Mouse (Mus musculus) MEL (cell line): ENCODE results near the gene Snrnp48. TPM values are rescaled to one million over a fixed set of nuclear protein-coding genes. Genes with fewer than 3 reads are reported as not detected.

Experiments used
- DNase-seq: peaks from one replicate; pipeline ENCODE4 v3.0.0; 2011; ENCODE audit warnings: low read depth, low spot score
- H3K27ac ChIP-seq: 2 replicates; pipeline ENCODE4 v1.5.1; 2012; ENCODE audit warnings: low read depth, mild to moderate bottlenecking, control low read depth, low read length, moderate library complexity; ENCODE audit not compliant: control insufficient read depth
- H3K27me3 ChIP-seq, 2 experiments: fragments of 150-350 bp in 1 of 2; sonication (generic) in 1 of 2; 2 replicates each; pipeline ENCODE4 v1.6.1; 2012; ENCODE audit warnings: low read length in 2 of 2, mild to moderate bottlenecking in 2 of 2, improper control_type of control experiment in 1 of 2, moderate library complexity in 1 of 2; ENCODE audit not compliant: insufficient read depth in 2 of 2, control insufficient read depth in 1 of 2
- H3K36me3 ChIP-seq, 2 experiments: 2 replicates each; pipeline ENCODE4 v1.6.1; 2012 to 2014; ENCODE audit warnings: low read length in 2 of 2, improper control_type of control experiment in 1 of 2, inconsistent platforms in 1 of 2, mild to moderate bottlenecking in 1 of 2; ENCODE audit not compliant: insufficient read depth in 2 of 2, control insufficient read depth in 1 of 2
- H3K4me1 ChIP-seq, 2 experiments: fragments of 150-350 bp in 1 of 2; sonication (generic) in 1 of 2; 2 replicates each; pipeline ENCODE4 v1.6.1; 2012; ENCODE audit warnings: low read length in 2 of 2, improper control_type of control experiment in 1 of 2, mild to moderate bottlenecking in 1 of 2; ENCODE audit not compliant: insufficient read depth in 2 of 2, control insufficient read depth in 1 of 2
- H3K4me3 ChIP-seq, 2 experiments: fragments of 150-350 bp in 1 of 2; sonication (generic) in 1 of 2; 2 replicates each; pipeline ENCODE4 v1.5.1; 2012; ENCODE audit warnings: low read depth in 2 of 2, low read length in 2 of 2, mild to moderate bottlenecking in 2 of 2, moderate library complexity in 2 of 2, control low read depth in 1 of 2, improper control_type of control experiment in 1 of 2; ENCODE audit not compliant: control insufficient read depth in 1 of 2, insufficient read depth in 1 of 2
- H3K79me2 ChIP-seq: 2 replicates; pipeline ENCODE4 v1.6.1; 2012; ENCODE audit warnings: mild to moderate bottlenecking, low read length, moderate library complexity; ENCODE audit not compliant: control insufficient read depth, poor library complexity, insufficient read depth
- H3K9ac ChIP-seq: 2 replicates; pipeline ENCODE4 v1.6.1; 2012; ENCODE audit warnings: low read depth, mild to moderate bottlenecking, control low read depth, low read length, moderate library complexity; ENCODE audit not compliant: control insufficient read depth, poor library complexity, severe bottlenecking
- H3K9me3 ChIP-seq: fragments of 150-350 bp; sonication (generic); replicated peaks from 2 replicates; pipeline ENCODE4 v1.6.1; 2012; ENCODE audit warnings: mild to moderate bottlenecking, low read length, improper control_type of control experiment, moderate library complexity; ENCODE audit not compliant: insufficient read depth
- CTCF ChIP-seq, 3 experiments: IDR thresholded peaks in 2 of 3; conservative IDR thresholded peaks in 1 of 3; 2 replicates each; pipeline ENCODE4 v1.5.1; 2011 to 2012; ENCODE audit warnings: low read length in 3 of 3, low read depth in 2 of 3, mild to moderate bottlenecking in 2 of 3, improper control_type of control experiment in 1 of 3, inconsistent platforms in 1 of 3, mixed read lengths in 1 of 3, moderate library complexity in 1 of 3; ENCODE audit not compliant: control insufficient read depth in 1 of 3, insufficient read depth in 1 of 3, poor library complexity in 1 of 3, severe bottlenecking in 1 of 3
- EP300 ChIP-seq, 2 experiments: IDR thresholded peaks; 2 replicates each; pipeline ENCODE4 v1.6.1; 2011; ENCODE audit warnings: improper control_type of control experiment in 2 of 2, low read length in 2 of 2, low read depth in 1 of 2, mild to moderate bottlenecking in 1 of 2
- ETS1 ChIP-seq: IDR thresholded peaks from 2 replicates; pipeline ENCODE4 v1.6.1; 2012; ENCODE audit warnings: low read depth, mild to moderate bottlenecking, inconsistent platforms, low read length, improper control_type of control experiment, moderate library complexity
- GABPA ChIP-seq: IDR thresholded peaks from 2 replicates; pipeline ENCODE4 v1.6.1; 2012; ENCODE audit warnings: low read depth, mild to moderate bottlenecking, inconsistent platforms, low read length, improper control_type of control experiment, moderate library complexity
- GATA1 ChIP-seq: IDR thresholded peaks from 2 replicates; pipeline ENCODE4 v1.6.1; 2011; ENCODE audit warnings: low read depth, low read length, improper control_type of control experiment
- KAT2A ChIP-seq: conservative IDR thresholded peaks from 2 replicates; pipeline ENCODE4 v1.6.1; 2012; ENCODE audit warnings: low read depth, low read length, improper control_type of control experiment, inconsistent platforms
- MEF2A ChIP-seq: IDR thresholded peaks from 2 replicates; pipeline ENCODE4 v1.6.1; 2014; ENCODE audit warnings: low read depth, mild to moderate bottlenecking, inconsistent platforms, low read length, improper control_type of control experiment; ENCODE audit not compliant: poor library complexity, insufficient replicate concordance, severe bottlenecking; ENCODE audit errors: extremely low read depth
- MXI1 ChIP-seq: IDR thresholded peaks from 2 replicates; pipeline ENCODE4 v1.6.1; 2011; ENCODE audit warnings: mild to moderate bottlenecking, low read depth, low read length, improper control_type of control experiment
- MYC ChIP-seq: IDR thresholded peaks from 2 replicates; pipeline ENCODE4 v1.6.1; 2011; ENCODE audit warnings: low read depth, mild to moderate bottlenecking, low read length, improper control_type of control experiment, moderate library complexity
- POLR2A ChIP-seq, 2 experiments: IDR thresholded peaks; 2 replicates each; pipeline ENCODE4 v1.6.1; 2011 to 2012; ENCODE audit warnings: low read length in 2 of 2, mild to moderate bottlenecking in 2 of 2, control low read depth in 1 of 2, improper control_type of control experiment in 1 of 2, low read depth in 1 of 2, moderate library complexity in 1 of 2; ENCODE audit not compliant: control insufficient read depth in 1 of 2, insufficient read depth in 1 of 2, poor library complexity in 1 of 2
- POLR2AphosphoS5 ChIP-seq: IDR thresholded peaks from 2 replicates; pipeline ENCODE4 v1.6.1; 2012; ENCODE audit warnings: low read depth, borderline replicate concordance, mild to moderate bottlenecking, inconsistent platforms, low read length, moderate library complexity, mixed read lengths
- RCOR1 ChIP-seq: IDR thresholded peaks from 2 replicates; pipeline ENCODE4 v1.6.1; 2012; ENCODE audit warnings: low read depth, mild to moderate bottlenecking, inconsistent platforms, low read length, improper control_type of control experiment
- SIN3A ChIP-seq: IDR thresholded peaks from 2 replicates; pipeline ENCODE4 v1.6.1; 2012; ENCODE audit warnings: low read length, improper control_type of control experiment, inconsistent platforms
- TAL1 ChIP-seq: IDR thresholded peaks from 2 replicates; pipeline ENCODE4 v1.6.1; 2012; ENCODE audit warnings: mild to moderate bottlenecking, inconsistent platforms, low read length, moderate library complexity, mixed read lengths
- TBP ChIP-seq: IDR thresholded peaks from 2 replicates; pipeline ENCODE4 v1.8.0; 2011; ENCODE audit warnings: low read depth, low read length, improper control_type of control experiment
- TCF12 ChIP-seq: IDR thresholded peaks from 2 replicates; pipeline ENCODE4 v1.6.1; 2014; ENCODE audit warnings: low read depth, mild to moderate bottlenecking, inconsistent platforms, low read length, improper control_type of control experiment, moderate library complexity
- USF2 ChIP-seq, 2 experiments: IDR thresholded peaks; 2 replicates each; pipeline ENCODE4 v1.6.1; 2011 to 2012; ENCODE audit warnings: improper control_type of control experiment in 2 of 2, low read length in 2 of 2, borderline replicate concordance in 1 of 2, inconsistent platforms in 1 of 2, low read depth in 1 of 2, mild to moderate bottlenecking in 1 of 2; ENCODE audit not compliant: insufficient read depth in 1 of 2
- ZMIZ1 ChIP-seq: IDR thresholded peaks from 2 replicates; pipeline ENCODE4 v1.6.1; 2012; ENCODE audit warnings: low read depth, mild to moderate bottlenecking, inconsistent platforms, low read length, improper control_type of control experiment, moderate library complexity
- polyA plus RNA-seq, 2 experiments: library from polyadenylated mRNA; stranded (reverse) in 1 of 2; unstranded in 1 of 2; fragments of >175 nt in 1 of 2; fragments of >200 nt in 1 of 2; gene quantifications; 2 replicates each; pipeline versions ENCODE4 v1.2.1 to v1.2.4; 2012; ENCODE audit warnings: low replicate concordance in 2 of 2, low read depth in 1 of 2; ENCODE audit not compliant: insufficient read length in 2 of 2, insufficient read depth in 1 of 2, missing spikeins in 1 of 2
- total RNA-seq: library from RNA; depleted of rRNA; stranded (reverse); fragments of 300-350 nt; gene quantifications from 2 replicates; pipeline ENCODE4 v1.2.3, GENCODE M21; 2012

Snrnp48 gene
- total and polyA plus RNA-seq, 3 experiments: 60.4 to 134 (median 63.2) TPM

DNA sequence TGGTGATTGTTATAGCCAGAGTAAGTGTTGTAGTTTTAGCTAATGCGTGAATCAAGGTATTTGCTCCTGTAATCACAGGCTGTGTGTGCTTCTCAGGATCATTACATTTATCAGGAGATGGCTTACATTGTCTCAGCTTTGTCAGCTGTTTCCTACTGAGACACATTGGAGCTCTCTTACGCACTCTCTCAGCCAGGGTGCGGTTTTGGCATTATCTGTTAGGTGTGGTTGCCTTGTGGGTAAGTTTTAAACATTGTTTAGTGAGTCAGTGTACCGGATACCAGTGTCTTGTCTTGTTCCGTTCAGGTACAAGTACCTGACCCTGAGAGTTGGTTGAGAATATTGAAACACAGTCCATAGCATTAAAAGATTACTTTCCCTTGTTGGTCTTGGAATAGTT, 6.4 kb downstream of the Snrnp48 start:
- Histone ChIP-seq H3K79me2 (peaks cover 27% of the 10 kb centered on the region), H3K27ac (no peak overlapping the region), H3K9me3 (no peaks in the 10 kb centered on the region), H3K36me3 (peaks cover 33 to 35% of the 10 kb centered on the region in 2 experiments), H3K27me3 (no peaks in the 10 kb centered on the region), H3K4me3 (no peak overlapping the region), H3K4me1 (peaks cover 7 to 12% of the 10 kb centered on the region in 2 experiments; a peak in 2 of 4 replicates), H3K9ac (no peak overlapping the region)
- DNase-seq: peak; percentile 63
- TF ChIP-seq TCF12 (0 out of 2 replicates have a peak, but pooled peaks have one; percentile 30), EP300 (IDR thresholded peaks at IDR 0.05; ENCODE audit: low read depth in 1 of 2, low read length in 2 of 2) (peak; percentile 43 to 66; a peak in 2 of 4 replicates), TBP (no peak), MXI1 (peak; percentile 48; the same call in 1 of the 2 replicates), SIN3A (peak; percentile 56; the same call in 1 of the 2 replicates), GATA1 (peak; percentile 57), RCOR1 (peak; percentile 86), TAL1 (peak; percentile 23; the same call in 1 of the 2 replicates), ETS1 (peak; percentile 93), USF2 (IDR thresholded peaks at IDR 0.05; ENCODE audit: borderline replicate concordance in 1 of 2, insufficient read depth in 1 of 2, low read depth in 1 of 2, low read length in 2 of 2) (no peak)

DNA sequence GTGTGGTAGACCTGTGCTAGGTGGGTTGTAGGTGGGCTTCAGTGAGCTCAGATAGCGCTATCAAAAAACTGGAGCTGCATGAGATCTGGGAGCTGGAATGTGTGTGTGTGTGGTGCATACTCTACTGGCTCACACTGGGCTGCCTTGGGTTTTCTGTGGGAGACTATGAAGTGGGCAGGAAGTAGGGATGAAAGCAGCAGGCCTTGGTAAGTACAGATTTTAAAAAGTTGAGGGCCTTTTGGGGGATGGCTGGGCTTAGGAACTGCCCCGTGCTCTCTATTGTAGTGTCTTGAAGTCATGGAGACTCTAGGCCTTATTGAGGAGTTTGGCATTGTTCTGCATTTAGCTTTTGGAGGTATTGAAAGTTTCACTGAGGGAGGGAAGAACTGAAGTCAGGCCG, 13.9 kb downstream of the Snrnp48 start:
- Histone ChIP-seq H3K4me1 (no peaks in the 10 kb centered on the region), H3K9ac (no peak overlapping the region), H3K27me3 (no peaks in the 10 kb centered on the region), H3K79me2 (no peaks in the 10 kb centered on the region), H3K4me3 (no peak overlapping the region), H3K36me3 (peaks cover 4 to 56% of the 10 kb centered on the region in 2 experiments; a peak in 3 of 4 replicates), H3K27ac (no peak overlapping the region), H3K9me3 (no peaks in the 10 kb centered on the region)
- no peak for TF ChIP-seq KAT2A
- no peak for TF ChIP-seq USF2 (IDR thresholded peaks at IDR 0.05; ENCODE audit: borderline replicate concordance in 1 of 2, insufficient read depth in 1 of 2, low read depth in 1 of 2, low read length in 2 of 2)
- TF ChIP-seq MEF2A: no peak
- no peak for TF ChIP-seq ZMIZ1
- TF ChIP-seq MYC: no peak
- TF ChIP-seq POLR2AphosphoS5: no peak
- TF ChIP-seq POLR2A (IDR thresholded peaks at IDR 0.05; ENCODE audit: control insufficient read depth in 1 of 2, insufficient read depth in 1 of 2, low read depth in 1 of 2, low read length in 2 of 2, poor library complexity in 1 of 2): no peak
- no peak for TF ChIP-seq GABPA
- no peak for TF ChIP-seq CTCF (IDR thresholded peaks at IDR 0.05 in 2 of 3, conservative IDR thresholded peaks at IDR 0.05 in 1 of 3; ENCODE audit: control insufficient read depth in 1 of 3, insufficient read depth in 1 of 3, low read depth in 2 of 3, low read length in 3 of 3, poor library complexity in 1 of 3, severe bottlenecking in 1 of 3)
- DNase-seq: no peak
